Mouse (Mus musculus) MEL (cell line): ENCODE results near the gene Cox5b. TPM values are rescaled to one million over a fixed set of nuclear protein-coding genes. Genes with fewer than 3 reads are reported as not detected.

Experiments
- DNase-seq: peaks from one replicate; pipeline ENCODE4 v3.0.0; 2011; ENCODE audit warnings: low read depth, low spot score
- H3K27ac ChIP-seq: 2 replicates; pipeline ENCODE4 v1.5.1; 2012; ENCODE audit warnings: low read depth, mild to moderate bottlenecking, control low read depth, low read length, moderate library complexity; ENCODE audit not compliant: control insufficient read depth
- H3K27me3 ChIP-seq, 2 experiments: fragments of 150-350 bp in 1 of 2; sonication (generic) in 1 of 2; 2 replicates each; pipeline ENCODE4 v1.6.1; 2012; ENCODE audit warnings: low read length in 2 of 2, mild to moderate bottlenecking in 2 of 2, improper control_type of control experiment in 1 of 2, moderate library complexity in 1 of 2; ENCODE audit not compliant: insufficient read depth in 2 of 2, control insufficient read depth in 1 of 2
- H3K36me3 ChIP-seq, 2 experiments: 2 replicates each; pipeline ENCODE4 v1.6.1; 2012 to 2014; ENCODE audit warnings: low read length in 2 of 2, improper control_type of control experiment in 1 of 2, inconsistent platforms in 1 of 2, mild to moderate bottlenecking in 1 of 2; ENCODE audit not compliant: insufficient read depth in 2 of 2, control insufficient read depth in 1 of 2
- H3K4me1 ChIP-seq, 2 experiments: fragments of 150-350 bp in 1 of 2; sonication (generic) in 1 of 2; 2 replicates each; pipeline ENCODE4 v1.6.1; 2012; ENCODE audit warnings: low read length in 2 of 2, improper control_type of control experiment in 1 of 2, mild to moderate bottlenecking in 1 of 2; ENCODE audit not compliant: insufficient read depth in 2 of 2, control insufficient read depth in 1 of 2
- H3K4me3 ChIP-seq, 2 experiments: fragments of 150-350 bp in 1 of 2; sonication (generic) in 1 of 2; 2 replicates each; pipeline ENCODE4 v1.5.1; 2012; ENCODE audit warnings: low read depth in 2 of 2, low read length in 2 of 2, mild to moderate bottlenecking in 2 of 2, moderate library complexity in 2 of 2, control low read depth in 1 of 2, improper control_type of control experiment in 1 of 2; ENCODE audit not compliant: control insufficient read depth in 1 of 2, insufficient read depth in 1 of 2
- H3K79me2 ChIP-seq: 2 replicates; pipeline ENCODE4 v1.6.1; 2012; ENCODE audit warnings: mild to moderate bottlenecking, low read length, moderate library complexity; ENCODE audit not compliant: control insufficient read depth, poor library complexity, insufficient read depth
- H3K9ac ChIP-seq: 2 replicates; pipeline ENCODE4 v1.6.1; 2012; ENCODE audit warnings: low read depth, mild to moderate bottlenecking, control low read depth, low read length, moderate library complexity; ENCODE audit not compliant: control insufficient read depth, poor library complexity, severe bottlenecking
- H3K9me3 ChIP-seq: fragments of 150-350 bp; sonication (generic); replicated peaks from 2 replicates; pipeline ENCODE4 v1.6.1; 2012; ENCODE audit warnings: mild to moderate bottlenecking, low read length, improper control_type of control experiment, moderate library complexity; ENCODE audit not compliant: insufficient read depth
- CHD1 ChIP-seq: IDR thresholded peaks from 2 replicates; pipeline ENCODE4 v1.6.1; 2012; ENCODE audit warnings: low read depth, mild to moderate bottlenecking, inconsistent platforms, low read length, improper control_type of control experiment
- CTCF ChIP-seq, 3 experiments: IDR thresholded peaks in 2 of 3; conservative IDR thresholded peaks in 1 of 3; 2 replicates each; pipeline ENCODE4 v1.5.1; 2011 to 2012; ENCODE audit warnings: low read length in 3 of 3, low read depth in 2 of 3, mild to moderate bottlenecking in 2 of 3, improper control_type of control experiment in 1 of 3, inconsistent platforms in 1 of 3, mixed read lengths in 1 of 3, moderate library complexity in 1 of 3; ENCODE audit not compliant: control insufficient read depth in 1 of 3, insufficient read depth in 1 of 3, poor library complexity in 1 of 3, severe bottlenecking in 1 of 3
- ELF1 ChIP-seq: IDR thresholded peaks from 2 replicates; pipeline ENCODE4 v1.6.1; 2014; ENCODE audit warnings: low read depth, mild to moderate bottlenecking, inconsistent platforms, low read length, improper control_type of control experiment, moderate library complexity
- EP300 ChIP-seq, 2 experiments: IDR thresholded peaks; 2 replicates each; pipeline ENCODE4 v1.6.1; 2011; ENCODE audit warnings: improper control_type of control experiment in 2 of 2, low read length in 2 of 2, low read depth in 1 of 2, mild to moderate bottlenecking in 1 of 2
- GABPA ChIP-seq: IDR thresholded peaks from 2 replicates; pipeline ENCODE4 v1.6.1; 2012; ENCODE audit warnings: low read depth, mild to moderate bottlenecking, inconsistent platforms, low read length, improper control_type of control experiment, moderate library complexity
- GATA1 ChIP-seq: IDR thresholded peaks from 2 replicates; pipeline ENCODE4 v1.6.1; 2011; ENCODE audit warnings: low read depth, low read length, improper control_type of control experiment
- HCFC1 ChIP-seq: IDR thresholded peaks from 2 replicates; pipeline ENCODE4 v1.6.1; 2012; ENCODE audit warnings: low read depth, mild to moderate bottlenecking, inconsistent platforms, low read length, improper control_type of control experiment, moderate library complexity
- MAX ChIP-seq: IDR thresholded peaks from 2 replicates; pipeline ENCODE4 v1.6.1; 2011; ENCODE audit warnings: low read length, improper control_type of control experiment
- MAZ ChIP-seq: IDR thresholded peaks from 2 replicates; pipeline ENCODE4 v1.6.1; 2012; ENCODE audit warnings: low read depth, mild to moderate bottlenecking, inconsistent platforms, low read length, improper control_type of control experiment
- MEF2A ChIP-seq: IDR thresholded peaks from 2 replicates; pipeline ENCODE4 v1.6.1; 2014; ENCODE audit warnings: low read depth, mild to moderate bottlenecking, inconsistent platforms, low read length, improper control_type of control experiment; ENCODE audit not compliant: poor library complexity, insufficient replicate concordance, severe bottlenecking; ENCODE audit errors: extremely low read depth
- MXI1 ChIP-seq: IDR thresholded peaks from 2 replicates; pipeline ENCODE4 v1.6.1; 2011; ENCODE audit warnings: mild to moderate bottlenecking, low read depth, low read length, improper control_type of control experiment
- MYC ChIP-seq: IDR thresholded peaks from 2 replicates; pipeline ENCODE4 v1.6.1; 2011; ENCODE audit warnings: low read depth, mild to moderate bottlenecking, low read length, improper control_type of control experiment, moderate library complexity
- NELFE ChIP-seq: IDR thresholded peaks from 2 replicates; pipeline ENCODE4 v1.6.1; 2011; ENCODE audit warnings: low read depth, low read length, improper control_type of control experiment
- NRF1 ChIP-seq: IDR thresholded peaks from 2 replicates; pipeline ENCODE4 v1.6.1; 2014; ENCODE audit warnings: low read depth, mild to moderate bottlenecking, inconsistent platforms, low read length, improper control_type of control experiment, moderate library complexity; ENCODE audit not compliant: poor library complexity, insufficient read depth, severe bottlenecking
- POLR2A ChIP-seq, 2 experiments: IDR thresholded peaks; 2 replicates each; pipeline ENCODE4 v1.6.1; 2011 to 2012; ENCODE audit warnings: low read length in 2 of 2, mild to moderate bottlenecking in 2 of 2, control low read depth in 1 of 2, improper control_type of control experiment in 1 of 2, low read depth in 1 of 2, moderate library complexity in 1 of 2; ENCODE audit not compliant: control insufficient read depth in 1 of 2, insufficient read depth in 1 of 2, poor library complexity in 1 of 2
- POLR2AphosphoS5 ChIP-seq: IDR thresholded peaks from 2 replicates; pipeline ENCODE4 v1.6.1; 2012; ENCODE audit warnings: low read depth, borderline replicate concordance, mild to moderate bottlenecking, inconsistent platforms, low read length, moderate library complexity, mixed read lengths
- RAD21 ChIP-seq: IDR thresholded peaks from 2 replicates; pipeline ENCODE4 v1.6.1; 2011; ENCODE audit warnings: mild to moderate bottlenecking, low read depth, low read length, improper control_type of control experiment
- RCOR1 ChIP-seq: IDR thresholded peaks from 2 replicates; pipeline ENCODE4 v1.6.1; 2012; ENCODE audit warnings: low read depth, mild to moderate bottlenecking, inconsistent platforms, low read length, improper control_type of control experiment
- SIN3A ChIP-seq: IDR thresholded peaks from 2 replicates; pipeline ENCODE4 v1.6.1; 2012; ENCODE audit warnings: low read length, improper control_type of control experiment, inconsistent platforms
- TCF12 ChIP-seq: IDR thresholded peaks from 2 replicates; pipeline ENCODE4 v1.6.1; 2014; ENCODE audit warnings: low read depth, mild to moderate bottlenecking, inconsistent platforms, low read length, improper control_type of control experiment, moderate library complexity
- UBTF ChIP-seq: IDR thresholded peaks from 2 replicates; pipeline ENCODE4 v1.6.1; 2012; ENCODE audit warnings: low read depth, mild to moderate bottlenecking, inconsistent platforms, low read length, improper control_type of control experiment, moderate library complexity, borderline replicate concordance; ENCODE audit not compliant: insufficient read depth
- USF1 ChIP-seq: IDR thresholded peaks from 2 replicates; pipeline ENCODE4 v1.6.1; 2014; ENCODE audit warnings: low read depth, mild to moderate bottlenecking, inconsistent platforms, low read length, improper control_type of control experiment, moderate library complexity
- ZC3H11A ChIP-seq: IDR thresholded peaks from 2 replicates; pipeline ENCODE4 v1.6.1; 2012; ENCODE audit warnings: low read depth, mild to moderate bottlenecking, inconsistent platforms, low read length, improper control_type of control experiment
- polyA plus RNA-seq, 2 experiments: library from polyadenylated mRNA; stranded (reverse) in 1 of 2; unstranded in 1 of 2; fragments of >175 nt in 1 of 2; fragments of >200 nt in 1 of 2; gene quantifications; 2 replicates each; pipeline versions ENCODE4 v1.2.1 to v1.2.4; 2012; ENCODE audit warnings: low replicate concordance in 2 of 2, low read depth in 1 of 2; ENCODE audit not compliant: insufficient read length in 2 of 2, insufficient read depth in 1 of 2, missing spikeins in 1 of 2
- total RNA-seq: library from RNA; depleted of rRNA; stranded (reverse); fragments of 300-350 nt; gene quantifications from 2 replicates; pipeline ENCODE4 v1.2.3, GENCODE M21; 2012

Gene Cox5b
- total and polyA plus RNA-seq, 3 experiments: 541 to 1,152 TPM; not detected in 1

GRCm38 (mm10) chr1:36657658-36658415, 33.4 kb upstream of the Cox5b start (continued):
- no peak for TF ChIP-seq ZC3H11A
- TF ChIP-seq CHD1: no peak
- no peak for TF ChIP-seq NELFE
- TF ChIP-seq MAX: peak; percentile 70
- no peak for TF ChIP-seq CTCF (IDR thresholded peaks at IDR 0.05 in 2 of 3, conservative IDR thresholded peaks at IDR 0.05 in 1 of 3; ENCODE audit: control insufficient read depth in 1 of 3, insufficient read depth in 1 of 3, low read depth in 2 of 3, low read length in 3 of 3, poor library complexity in 1 of 3, severe bottlenecking in 1 of 3)
- no peak for TF ChIP-seq ELF1
- peak; percentile 94 for TF ChIP-seq GATA1
- TF ChIP-seq RAD21: no peak
- peak; percentile 86 for TF ChIP-seq SIN3A
- TF ChIP-seq MYC: peak; percentile 62; the same call in 1 of the 2 replicates
- TF ChIP-seq POLR2A (IDR thresholded peaks at IDR 0.05; ENCODE audit: control insufficient read depth in 1 of 2, insufficient read depth in 1 of 2, low read depth in 1 of 2, low read length in 2 of 2, poor library complexity in 1 of 2): no peak
- 0 out of 2 replicates have a peak, but pooled peaks have one; percentile 28 for TF ChIP-seq USF1
- TF ChIP-seq, all 39 proteins: peak for 12

GRCm38 (mm10) chr1:36658621-36659399, 32.4 kb upstream of the Cox5b start:
- peak overlapping the region in 1 of 2 experiments; percentile 8; a peak in 2 of 4 replicates for H3K4me3 ChIP-seq
- H3K4me1 ChIP-seq: peaks cover 20 to 29% of the 10 kb centered on the region in 2 experiments
- peak; percentile 41 for DNase-seq
- peaks cover 0 to 25% of the 10 kb centered on the region in 2 experiments; a peak in 2 of 4 replicates for H3K36me3 ChIP-seq
- H3K27ac ChIP-seq: peak overlapping the region; percentile 72
- peak overlapping the region; percentile 26; the same call in 1 of the 2 replicates for H3K9ac ChIP-seq
- TF ChIP-seq RAD21: no peak
- TF ChIP-seq NRF1: no peak
- TF ChIP-seq MAX: no peak
- H3K79me2 ChIP-seq: no peaks in the 10 kb centered on the region
- H3K9me3 ChIP-seq: no peaks in the 10 kb centered on the region
- H3K27me3 ChIP-seq: no peaks in the 10 kb centered on the region

GRCm38 (mm10) chr1:36664457-36664856, 26.8 kb upstream of the Cox5b start:
- Histone ChIP-seq H3K79me2 (no peaks in the 10 kb centered on the region), H3K36me3 (peaks cover 0 to 13% of the 10 kb centered on the region in 2 experiments; a peak in 2 of 4 replicates), H3K4me1 (peaks cover 13 to 19% of the 10 kb centered on the region in 2 experiments; a peak in 3 of 4 replicates), H3K9me3 (no peaks in the 10 kb centered on the region), H3K4me3 (peak overlapping the region in 1 of 2 experiments; percentile 35; a peak in 1 of 4 replicates), H3K27ac (peak overlapping the region; percentile 53; the same call in 1 of the 2 replicates), H3K9ac (no peak overlapping the region), H3K27me3 (no peaks in the 10 kb centered on the region)
- peak; percentile 52 for DNase-seq
- TF ChIP-seq USF1: no peak
- TF ChIP-seq EP300 (IDR thresholded peaks at IDR 0.05; ENCODE audit: low read depth in 1 of 2, low read length in 2 of 2): peak; percentile 70 to 88
- peak; percentile 46; the same call in 1 of the 2 replicates for TF ChIP-seq SIN3A
- peak; percentile 24 to 57 (median 24); a peak in 4 of 6 replicates for TF ChIP-seq CTCF (IDR thresholded peaks at IDR 0.05 in 2 of 3, conservative IDR thresholded peaks at IDR 0.05 in 1 of 3; ENCODE audit: control insufficient read depth in 1 of 3, insufficient read depth in 1 of 3, low read depth in 2 of 3, low read length in 3 of 3, poor library complexity in 1 of 3, severe bottlenecking in 1 of 3)
- TF ChIP-seq GABPA: no peak
- 0 out of 2 replicates have a peak, but pooled peaks have one; percentile 10 for TF ChIP-seq ZC3H11A
- TF ChIP-seq MAX: no peak
- peak; percentile 14; the same call in 1 of the 2 replicates for TF ChIP-seq MEF2A
- peak; percentile 93 for TF ChIP-seq TCF12
- no peak for TF ChIP-seq POLR2AphosphoS5
- no peak for TF ChIP-seq RCOR1
- TF ChIP-seq GATA1: peak; percentile 86
- TF ChIP-seq UBTF: no peak
- 0 out of 2 replicates have a peak, but pooled peaks have one; percentile 40 for TF ChIP-seq MAZ
- no peak for TF ChIP-seq MXI1
- no peak for TF ChIP-seq HCFC1
- peak; percentile 27 for TF ChIP-seq RAD21
